Mouse (Mus musculus) erythroblast, embryonic 14.5 days (primary cell): ENCODE measurements around the gene Bud23.

Experiments used
- GATA1 ChIP-seq: IDR thresholded peaks from 2 replicates; pipeline ENCODE4 v1.6.1; 2012; ENCODE audit warnings: low read length, inconsistent platforms, mixed read lengths
- TAL1 ChIP-seq: IDR thresholded peaks from 3 replicates; pipeline ENCODE4 v1.6.1; 2012; ENCODE audit warnings: low read length, inconsistent platforms, mixed read lengths

DNA sequence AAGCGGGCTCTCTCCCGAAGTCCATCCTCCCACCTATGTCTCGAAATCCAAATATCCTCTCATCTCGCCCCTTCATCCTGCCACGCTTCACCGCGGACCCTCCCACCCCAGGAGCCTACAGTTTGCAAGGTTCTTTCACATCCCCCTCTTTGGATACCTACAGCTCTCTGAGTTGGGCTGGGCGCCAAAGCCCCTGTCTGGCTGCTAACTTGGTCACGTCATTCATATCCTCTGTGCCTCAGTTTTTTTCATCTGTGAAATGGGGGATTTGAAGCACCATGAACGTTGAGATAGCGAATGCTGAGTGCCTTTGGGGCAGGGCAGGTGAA lies 13.7 kb upstream of the Bud23 start:
- TF ChIP-seq TAL1 (no peak), GATA1 (no peak)
